Mouse (Mus musculus) neural tube, embryonic 11.5 days (tissue): ENCODE measurements around the gene 4933407L21Rik. TPM values are rescaled to one million over a fixed set of nuclear protein-coding genes. Genes with fewer than 3 reads are reported as not detected.

Experiments
- ATAC-seq: fragments of 200-750 bp; cut with Nextera tagmentation; 2 replicates; pipeline ENCODE4 v1.8.0; 2017; ENCODE audit warnings: moderate number of reproducible peaks, mild to moderate bottlenecking, moderate TSS enrichment, moderate library complexity; ENCODE audit not compliant: insufficient read depth, low FRiP score, low TSS enrichment
- DNase-seq: peaks from one replicate; pipeline ENCODE4 v3.0.0-alpha.2; 2015; ENCODE audit warnings: low spot score
- H3K27ac ChIP-seq: fragments of 300-500 bp; sonication (generic); 2 replicates; pipeline ENCODE4 v1.5.1; 2014; ENCODE audit warnings: low read depth, mild to moderate bottlenecking, low read length
- H3K27me3 ChIP-seq: fragments of 300-500 bp; sonication (generic); 2 replicates; pipeline ENCODE4 v1.6.1; 2014; ENCODE audit warnings: mild to moderate bottlenecking, low read length, mixed read lengths; ENCODE audit not compliant: control insufficient read depth, insufficient read depth
- H3K36me3 ChIP-seq: fragments of 300-500 bp; sonication (generic); 2 replicates; pipeline ENCODE4 v1.6.1; 2014; ENCODE audit warnings: mild to moderate bottlenecking, low read length, moderate library complexity, mixed read lengths; ENCODE audit not compliant: control insufficient read depth, insufficient read depth
- H3K4me1 ChIP-seq: fragments of 300-500 bp; sonication (generic); 2 replicates; pipeline ENCODE4 v1.6.1; 2014; ENCODE audit warnings: low read length, mixed read lengths; ENCODE audit not compliant: control insufficient read depth, insufficient read depth
- H3K4me2 ChIP-seq: fragments of 300-500 bp; sonication (generic); 2 replicates; pipeline ENCODE4 v1.6.1; 2014; ENCODE audit warnings: low read depth, mild to moderate bottlenecking, moderate library complexity
- H3K4me3 ChIP-seq: fragments of 300-500 bp; sonication (generic); 2 replicates; pipeline ENCODE4 v1.5.1; 2014; ENCODE audit warnings: low read depth, low read length
- H3K9ac ChIP-seq: fragments of 300-500 bp; sonication (generic); 2 replicates; pipeline ENCODE4 v1.6.1; 2014; ENCODE audit warnings: mild to moderate bottlenecking, low read length
- H3K9me3 ChIP-seq: fragments of 300-500 bp; sonication (generic); 2 replicates; pipeline ENCODE4 v1.6.1; 2016; ENCODE audit warnings: low read length; ENCODE audit not compliant: control insufficient read depth
- WGBS: fragments of 180-500 bp; shearing (Covaris S2); extraction: QIAGEN DNeasy Blood & Tissue Kit; methylation state at CpG from one replicate; pipeline ENCODE4 v1.1.7; 2014; 5-methylcytosine and 5-hydroxymethylcytosine counted together
- polyA plus RNA-seq: library from polyadenylated mRNA; unstranded; fragments of >200 nt; fragmentation: Nextera tagmentation; extraction: Ambion mirVana; gene quantifications from 2 replicates; pipeline ENCODE4 v1.2.1, GENCODE M21; 2014

The 4933407L21Rik gene
- polyA plus RNA-seq, 1 experiment from 2014 or later = not detected

GRCm38 (mm10) chr1:85925183-85925582, 3.1 kb upstream of the 4933407L21Rik start:
- peaks cover 10% of the 10 kb centered on the region for H3K4me1 ChIP-seq
- H3K9me3 ChIP-seq = no peaks in the 10 kb centered on the region
- H3K9ac ChIP-seq = no peak overlapping the region
- ATAC-seq = no peak
- H3K27ac ChIP-seq = no peak overlapping the region
- whole genome bisulfite sequencing = 84% methylated on average over 5 of the region's 5 CpGs
- DNase-seq = no peak
- H3K4me2 ChIP-seq = no peak overlapping the region
- no peaks in the 10 kb centered on the region for H3K36me3 ChIP-seq
- no peaks in the 10 kb centered on the region for H3K27me3 ChIP-seq
- H3K4me3 ChIP-seq = no peak overlapping the region

- H3K4me1 ChIP-seq = peaks cover 18% of the 10 kb centered on the region
- H3K4me3 ChIP-seq = no peak overlapping the region
- no peaks in the 10 kb centered on the region for H3K27me3 ChIP-seq
- DNase-seq = no peak
- H3K4me2 ChIP-seq = no peak overlapping the region
- no peak overlapping the region for H3K9ac ChIP-seq
- ATAC-seq = no peak
- 49% methylated on average over 4 of the region's 4 CpGs for WGBS
- no peak overlapping the region for H3K27ac ChIP-seq
- H3K36me3 ChIP-seq = no peaks in the 10 kb centered on the region
- H3K9me3 ChIP-seq = no peaks in the 10 kb centered on the region
Measured at GRCm38 (mm10) chr1:85928688-85929065, 394 bp downstream of the 4933407L21Rik start.

GRCm38 (mm10) chr1:85929406-85929805, 1.1 kb downstream of the 4933407L21Rik start:
- DNase-seq (no peak), ATAC-seq (no peak)
- Histone ChIP-seq H3K4me2 (no peak overlapping the region), H3K36me3 (no peaks in the 10 kb centered on the region), H3K9me3 (no peaks in the 10 kb centered on the region), H3K4me3 (no peak overlapping the region), H3K4me1 (peaks cover 24% of the 10 kb centered on the region), H3K27ac (no peak overlapping the region), H3K9ac (no peak overlapping the region), H3K27me3 (no peaks in the 10 kb centered on the region)
- WGBS = 89% methylated on average over 6 of the region's 6 CpGs

GRCm38 (mm10) chr1:85931170-85931569, 2.9 kb downstream of the 4933407L21Rik start:
- H3K27me3 ChIP-seq = no peaks in the 10 kb centered on the region
- ATAC-seq = no peak
- no peak for DNase-seq
- H3K9me3 ChIP-seq = no peaks in the 10 kb centered on the region
- WGBS = 79% methylated on average over 5 of the region's 5 CpGs
- H3K4me3 ChIP-seq = no peak overlapping the region
- no peak overlapping the region for H3K4me2 ChIP-seq
- no peaks in the 10 kb centered on the region for H3K36me3 ChIP-seq
- no peak overlapping the region for H3K27ac ChIP-seq
- no peak overlapping the region for H3K9ac ChIP-seq
- peaks cover 28% of the 10 kb centered on the region for H3K4me1 ChIP-seq

GRCm38 (mm10) chr1:85933226-85933625, 4.9 kb downstream of the 4933407L21Rik start:
- no peaks in the 10 kb centered on the region for H3K27me3 ChIP-seq
- WGBS = 2% methylated on average over 7 of the region's 7 CpGs
- peak overlapping the region; percentile 23 for H3K27ac ChIP-seq
- H3K4me3 ChIP-seq = no peak overlapping the region
- peak overlapping the region; percentile 30 for H3K4me2 ChIP-seq
- DNase-seq (peak; percentile 28), ATAC-seq (peak; percentile 46)
- H3K9ac ChIP-seq = no peak overlapping the region
- H3K4me1 ChIP-seq = peaks cover 21% of the 10 kb centered on the region
- H3K9me3 ChIP-seq = no peaks in the 10 kb centered on the region
- H3K36me3 ChIP-seq = no peaks in the 10 kb centered on the region

GRCm38 (mm10) chr1:85933631-85934465, 5.6 kb downstream of the 4933407L21Rik start:
- peak overlapping the region; percentile 30 for H3K4me2 ChIP-seq
- H3K9ac ChIP-seq = no peak overlapping the region
- no peaks in the 10 kb centered on the region for H3K36me3 ChIP-seq
- ATAC-seq (peak; percentile 76), DNase-seq (peak; percentile 68)
- H3K4me1 ChIP-seq = peaks cover 18% of the 10 kb centered on the region
- H3K4me3 ChIP-seq = no peak overlapping the region
- WGBS = 3% methylated on average over 11 of the region's 11 CpGs
- H3K27ac ChIP-seq = peak overlapping the region; percentile 23
- no peaks in the 10 kb centered on the region for H3K9me3 ChIP-seq
- no peaks in the 10 kb centered on the region for H3K27me3 ChIP-seq

GRCm38 (mm10) chr1:85934560-85934959, 6.3 kb downstream of the 4933407L21Rik start:
- no peaks in the 10 kb centered on the region for H3K36me3 ChIP-seq
- no peaks in the 10 kb centered on the region for H3K9me3 ChIP-seq
- 5% methylated on average over 7 of the region's 7 CpGs for WGBS
- ATAC-seq (no peak), DNase-seq (no peak)
- H3K27me3 ChIP-seq = no peaks in the 10 kb centered on the region
- H3K27ac ChIP-seq = no peak overlapping the region
- H3K4me2 ChIP-seq = no peak overlapping the region
- no peak overlapping the region for H3K4me3 ChIP-seq
- H3K9ac ChIP-seq = no peak overlapping the region
- H3K4me1 ChIP-seq = peaks cover 18% of the 10 kb centered on the region

GRCm38 (mm10) chr1:85935148-85935852, 7.0 kb downstream of the 4933407L21Rik start:
- DNase-seq (peak; percentile 36), ATAC-seq (no peak)
- Histone ChIP-seq H3K27me3 (no peaks in the 10 kb centered on the region), H3K27ac (no peak overlapping the region), H3K9ac (no peak overlapping the region), H3K9me3 (no peaks in the 10 kb centered on the region), H3K4me1 (peaks cover 18% of the 10 kb centered on the region), H3K4me3 (no peak overlapping the region), H3K36me3 (no peaks in the 10 kb centered on the region), H3K4me2 (no peak overlapping the region)
- 52% methylated on average over 8 of the region's 8 CpGs for WGBS

- DNase-seq (no peak), ATAC-seq (no peak)
- H3K4me3 ChIP-seq = no peak overlapping the region
- H3K4me2 ChIP-seq = no peak overlapping the region
- no peak overlapping the region for H3K9ac ChIP-seq
- 85% methylated on average over 6 of the region's 6 CpGs for WGBS
- H3K27ac ChIP-seq = no peak overlapping the region
- H3K36me3 ChIP-seq = no peaks in the 10 kb centered on the region
- no peaks in the 10 kb centered on the region for H3K9me3 ChIP-seq
- H3K27me3 ChIP-seq = no peaks in the 10 kb centered on the region
- peaks cover 18% of the 10 kb centered on the region for H3K4me1 ChIP-seq
Measured at GRCm38 (mm10) chr1:85936265-85936664, 8.0 kb downstream of the 4933407L21Rik start.
